ENCODE assay signal across 1 mouse cellular context in genomic region chr10:19711020-19711419, GRCm38 (mm10).
TF ChIP-seq lines count a peak whose summit lies in the region.

No protein-coding gene starts in this region.

TF ChIP-seq in MEL, 35 proteins besides CTCF, POLR2A, EP300 and RAD21 (continued from another document):
- TF ChIP-seq MAFK (IDR thresholded peaks at IDR 0.05; ENCODE audit: borderline replicate concordance, low read depth, low read length), result no peak
- TF ChIP-seq USF1 (IDR thresholded peaks at IDR 0.05; ENCODE audit: low read depth, low read length), result no peak
- no peak for TF ChIP-seq ZKSCAN1 (IDR thresholded peaks at IDR 0.05; ENCODE audit: low read depth, low read length)
- no peak for TF ChIP-seq NELFE (IDR thresholded peaks at IDR 0.05; ENCODE audit: low read depth, low read length)
